Mouse (Mus musculus) 3T3-L1 (cell line): ENCODE measurements around the gene Kiz.

Source experiments
- DNase-seq: peaks from one replicate; pipeline ENCODE4 v3.0.0-alpha.2; 2015; ENCODE audit warnings: low read depth, low spot score

Gene Kiz

GRCm38 (mm10) chr2:146865781-146866180 lies 10.1 kb downstream of the Kiz start:
- DNase-seq, result no peak

GRCm38 (mm10) chr2:146871300-146872269 lies 15.9 kb downstream of the Kiz start:
- DNase-seq, result no peak

- DNase-seq, result peak; percentile 58
Measured at GRCm38 (mm10) chr2:146872697-146873096, 17.0 kb downstream of the Kiz start.

- DNase-seq, result no peak
Measured at GRCm38 (mm10) chr2:146873881-146874441, 18.3 kb downstream of the Kiz start.

GRCm38 (mm10) chr2:146877423-146878098 lies 21.9 kb downstream of the Kiz start:
- DNase-seq, result no peak

GRCm38 (mm10) chr2:146881623-146882022 lies 26.0 kb downstream of the Kiz start:
- no peak for DNase-seq

GRCm38 (mm10) chr2:146884291-146884855 lies 28.7 kb downstream of the Kiz start:
- DNase-seq, result no peak

GRCm38 (mm10) chr2:146888786-146889414 lies 33.2 kb downstream of the Kiz start:
- no peak for DNase-seq

GRCm38 (mm10) chr2:146898977-146899376 lies 43.3 kb downstream of the Kiz start:
- DNase-seq, result peak; percentile 27

GRCm38 (mm10) chr2:146916085-146916484 lies 60.4 kb downstream of the Kiz start:
- no peak for DNase-seq

- DNase-seq, result no peak
Measured at GRCm38 (mm10) chr2:146917770-146918169, 62.1 kb downstream of the Kiz start.

- DNase-seq, result no peak
Measured at GRCm38 (mm10) chr2:146920375-146921160, 64.9 kb downstream of the Kiz start.

GRCm38 (mm10) chr2:146925296-146925695 lies 69.6 kb downstream of the Kiz start:
- DNase-seq, result no peak

GRCm38 (mm10) chr2:146925846-146926245 lies 70.2 kb downstream of the Kiz start:
- DNase-seq, result no peak

GRCm38 (mm10) chr2:146948223-146948776 lies 92.6 kb downstream of the Kiz start:
- DNase-seq, result no peak

- no peak for DNase-seq
Measured at GRCm38 (mm10) chr2:146956366-146956765, 100.7 kb downstream of the Kiz start.

GRCm38 (mm10) chr2:146958398-146958911 lies 102.8 kb downstream of the Kiz start:
- no peak for DNase-seq

GRCm38 (mm10) chr2:146958951-146959821 lies 103.5 kb downstream of the Kiz start:
- DNase-seq, result peak; percentile 87

- DNase-seq, result no peak
Measured at GRCm38 (mm10) chr2:146975024-146975423, 119.4 kb downstream of the Kiz start.
